Mouse (Mus musculus): ENCODE measurements around the gene Lamtor3. TPM values are rescaled to one million over a fixed set of nuclear protein-coding genes. Genes with fewer than 3 reads are reported as not detected.
A peak's percentile ranks its signal among the peaks of the same experiment; 100 is the strongest.
"Not testable (repeated sequence)": the region's sequence is repeated elsewhere in the genome, so short reads cannot be mapped to it uniquely, and the experiment has no call there.

Gene Lamtor3
- polyA plus RNA-seq, 1 experiment from 2014 or later: 134 TPM

GRCm38 (mm10) chr3:137897685-137898084 lies 20.6 kb upstream of the Lamtor3 start:
- Histone ChIP-seq H3K27ac (no peak overlapping the region), H3K9me3 (no peaks in the 10 kb centered on the region), H3K4me3 (no peak overlapping the region), H3K4me1 (no peaks in the 10 kb centered on the region), H3K4me2 (no peak overlapping the region), H3K36me3 (replicated peaks) (peaks cover 5% of the 10 kb centered on the region; the same call in 1 of the 2 replicates), H3K27me3 (replicated peaks) (no peaks in the 10 kb centered on the region), H3K9ac (no peak overlapping the region)
- ATAC-seq (replicated peaks): no peak
- 91% methylated on average over 5 of the region's 5 CpGs for WGBS

- Histone ChIP-seq H3K4me2 (no peak overlapping the region), H3K27ac (no peak overlapping the region), H3K27me3 (replicated peaks) (no peaks in the 10 kb centered on the region), H3K9ac (no peak overlapping the region), H3K9me3 (no peaks in the 10 kb centered on the region), H3K4me1 (no peaks in the 10 kb centered on the region), H3K36me3 (replicated peaks) (peaks cover 5% of the 10 kb centered on the region; the same call in 1 of the 2 replicates), H3K4me3 (no peak overlapping the region)
- WGBS: 63% methylated on average over 10 of the region's 10 CpGs
- no peak; the same call in 1 of the 2 replicates for ATAC-seq (replicated peaks)
These were observed 18.2 kb upstream of the Lamtor3 start for GRCm38 (mm10) chr3:137900149-137900548.

DNA sequence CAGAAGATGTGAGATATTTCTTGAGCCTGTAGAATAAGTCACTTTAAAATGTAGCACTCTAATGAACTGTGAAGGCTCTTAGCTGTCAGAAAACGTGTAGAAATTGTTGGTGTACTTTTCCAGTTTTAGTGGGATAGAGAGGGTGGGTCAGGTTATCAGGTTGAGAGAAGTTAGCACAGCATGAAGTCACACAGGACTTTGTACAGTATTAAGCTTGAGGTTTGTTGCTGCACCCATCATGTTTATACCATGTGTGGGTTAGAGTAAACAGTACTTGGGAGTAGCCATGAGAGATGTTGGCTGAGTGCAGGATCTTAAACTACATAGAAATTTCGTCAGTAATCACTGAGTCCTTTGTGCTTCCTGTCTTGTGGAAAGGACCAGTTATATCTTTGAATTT lies 5.2 kb upstream of the Lamtor3 start:
- ATAC-seq (replicated peaks): no peak

DNA sequence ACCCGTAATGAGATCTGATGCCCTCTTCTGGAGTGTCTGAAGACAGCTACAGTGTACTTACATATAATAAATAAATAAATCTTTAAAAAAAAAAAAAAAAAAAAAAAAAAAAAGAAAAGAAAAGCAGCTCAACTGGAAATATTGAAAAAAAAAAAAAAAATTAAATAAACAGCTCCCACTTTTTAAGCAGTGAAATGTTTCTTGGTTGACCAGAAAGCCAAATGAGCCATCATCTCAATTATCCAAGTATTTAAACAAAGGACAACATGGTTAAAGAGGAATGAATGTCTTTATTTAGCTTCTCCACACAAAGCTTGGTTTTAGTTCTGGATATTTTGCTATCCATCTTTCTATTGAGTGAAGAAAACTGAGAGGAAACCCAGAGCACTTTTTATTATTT lies 3.7 kb upstream of the Lamtor3 start:
- not testable (repeated sequence) for H3K9me3 ChIP-seq; H3K4me2 ChIP-seq; H3K9ac ChIP-seq; H3K4me3 ChIP-seq; H3K36me3 ChIP-seq (replicated peaks); H3K27me3 ChIP-seq (replicated peaks); H3K27ac ChIP-seq; ATAC-seq (replicated peaks)
- WGBS: no CpG with 5 or more reads among the region's 1 CpGs
- peaks cover 16% of the 10 kb centered on the region for H3K4me1 ChIP-seq

More for the DNA sequence above, 5.2 kb upstream of the Lamtor3 start:
- Histone ChIP-seq H3K27ac (no peak overlapping the region), H3K4me1 (peaks cover 9% of the 10 kb centered on the region), H3K36me3 (replicated peaks) (no peaks in the 10 kb centered on the region), H3K9me3 (no peaks in the 10 kb centered on the region), H3K4me3 (no peak overlapping the region), H3K9ac (no peak overlapping the region), H3K27me3 (replicated peaks) (no peaks in the 10 kb centered on the region), H3K4me2 (no peak overlapping the region)
- WGBS: 64% methylated on average over 2 of the region's 2 CpGs

DNA sequence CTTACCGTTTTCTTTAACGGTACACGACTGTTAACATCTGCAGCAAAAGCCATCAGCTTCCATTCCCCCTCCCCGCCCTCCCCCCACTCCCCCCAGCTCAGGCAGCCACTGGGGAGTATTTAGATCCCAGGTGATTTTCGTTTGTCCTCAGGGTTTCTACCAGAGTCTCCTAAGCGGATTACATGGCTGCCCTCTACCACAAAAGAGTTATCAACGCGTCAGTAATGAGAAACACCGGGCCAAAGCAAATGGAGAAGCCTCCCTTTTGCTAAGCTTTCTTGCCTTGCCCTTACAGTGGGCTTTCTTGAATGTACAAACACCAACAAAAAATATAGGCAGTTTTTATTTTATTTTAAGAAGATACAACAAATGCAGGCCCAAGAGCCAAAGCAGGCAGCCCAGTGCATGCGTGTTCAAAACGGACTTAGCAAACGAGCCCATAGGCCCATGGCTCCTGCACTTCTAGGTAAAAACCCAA lies 573 bp upstream of the Lamtor3 start:
- peak; percentile 81 for ATAC-seq (replicated peaks)
- Histone ChIP-seq H3K9me3 (no peaks in the 10 kb centered on the region), H3K4me3 (peak overlapping the region; percentile 98), H3K9ac (peak overlapping the region; percentile 46), H3K4me2 (peak overlapping the region; percentile 89), H3K4me1 (peaks cover 23% of the 10 kb centered on the region), H3K36me3 (replicated peaks) (peaks cover 4% of the 10 kb centered on the region; the same call in 1 of the 2 replicates), H3K27me3 (replicated peaks) (no peaks in the 10 kb centered on the region), H3K27ac (peak overlapping the region; percentile 88)
- WGBS: 6% methylated on average over 12 of the region's 12 CpGs

- no peaks in the 10 kb centered on the region for H3K9me3 ChIP-seq
- H3K27ac ChIP-seq: peak overlapping the region; percentile 88
- H3K4me3 ChIP-seq: peak overlapping the region; percentile 98
- peaks cover 23% of the 10 kb centered on the region for H3K4me1 ChIP-seq
- H3K36me3 ChIP-seq (replicated peaks): peaks cover 9% of the 10 kb centered on the region; the same call in 1 of the 2 replicates
- H3K4me2 ChIP-seq: peak overlapping the region; percentile 89
- ATAC-seq (replicated peaks): peak; percentile 43
- no peaks in the 10 kb centered on the region for H3K27me3 ChIP-seq (replicated peaks)
- WGBS: 17% methylated on average over 6 of the region's 6 CpGs
- H3K9ac ChIP-seq: peak overlapping the region; percentile 86
These were observed 616 bp downstream of the Lamtor3 start for GRCm38 (mm10) chr3:137918932-137919311.

GRCm38 (mm10) chr3:137919398-137919797 lies 1.1 kb downstream of the Lamtor3 start:
- peak overlapping the region; percentile 86 for H3K9ac ChIP-seq
- no peak for ATAC-seq (replicated peaks)
- peak overlapping the region; percentile 89 for H3K4me2 ChIP-seq
- 91% methylated on average over 7 of the region's 7 CpGs for WGBS
- peak overlapping the region; percentile 98 for H3K4me3 ChIP-seq
- H3K36me3 ChIP-seq (replicated peaks): peaks cover 9% of the 10 kb centered on the region; the same call in 1 of the 2 replicates
- no peaks in the 10 kb centered on the region for H3K9me3 ChIP-seq
- H3K4me1 ChIP-seq: peaks cover 23% of the 10 kb centered on the region
- no peaks in the 10 kb centered on the region for H3K27me3 ChIP-seq (replicated peaks)
- H3K27ac ChIP-seq: no peak overlapping the region

DNA sequence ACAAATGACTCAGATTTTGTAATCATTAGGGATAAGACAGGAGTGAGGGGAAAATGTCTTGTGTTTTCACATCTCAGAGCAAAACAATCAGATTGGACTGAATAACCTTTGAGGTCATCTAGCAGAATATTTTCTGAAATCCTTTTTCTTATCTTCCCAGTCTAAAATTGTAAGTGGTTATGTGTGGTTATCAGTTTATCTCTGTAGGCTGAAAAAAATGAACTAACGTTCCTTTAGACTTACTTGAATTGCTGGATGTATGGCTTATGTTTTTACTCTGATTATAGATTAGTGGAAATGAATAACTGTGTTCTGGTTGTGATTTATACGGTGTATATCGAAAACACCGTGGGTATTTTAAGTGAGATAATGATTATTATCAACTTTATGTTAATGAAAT lies 2.3 kb downstream of the Lamtor3 start:
- WGBS: 96% methylated on average over 4 of the region's 4 CpGs
- H3K27ac ChIP-seq: no peak overlapping the region
- H3K36me3 ChIP-seq (replicated peaks): peaks cover 18% of the 10 kb centered on the region; the same call in 1 of the 2 replicates
- H3K9ac ChIP-seq: no peak overlapping the region
- H3K4me3 ChIP-seq: no peak overlapping the region
- H3K9me3 ChIP-seq: no peaks in the 10 kb centered on the region
- no peak for ATAC-seq (replicated peaks)
- no peak overlapping the region for H3K4me2 ChIP-seq
- peaks cover 23% of the 10 kb centered on the region for H3K4me1 ChIP-seq
- no peaks in the 10 kb centered on the region for H3K27me3 ChIP-seq (replicated peaks)

- WGBS: 90% methylated on average over 4 of the region's 4 CpGs
- H3K9ac ChIP-seq: no peak overlapping the region
- ATAC-seq (replicated peaks): no peak
- no peak overlapping the region for H3K27ac ChIP-seq
- peaks cover 24% of the 10 kb centered on the region for H3K36me3 ChIP-seq (replicated peaks)
- H3K27me3 ChIP-seq (replicated peaks): no peaks in the 10 kb centered on the region
- H3K4me2 ChIP-seq: no peak overlapping the region
- no peak overlapping the region for H3K4me3 ChIP-seq
- peaks cover 4% of the 10 kb centered on the region for H3K4me1 ChIP-seq
- H3K9me3 ChIP-seq: no peaks in the 10 kb centered on the region
These were observed 8.7 kb downstream of the Lamtor3 start for GRCm38 (mm10) chr3:137927010-137927409.

GRCm38 (mm10) chr3:137929940-137930339 lies 11.6 kb downstream of the Lamtor3 start:
- H3K9me3 ChIP-seq: no peaks in the 10 kb centered on the region
- 94% methylated on average over 3 of the region's 3 CpGs for WGBS
- H3K9ac ChIP-seq: no peak overlapping the region
- peaks cover 13% of the 10 kb centered on the region for H3K36me3 ChIP-seq (replicated peaks)
- no peak for ATAC-seq (replicated peaks)
- H3K4me2 ChIP-seq: no peak overlapping the region
- no peaks in the 10 kb centered on the region for H3K4me1 ChIP-seq
- H3K27me3 ChIP-seq (replicated peaks): no peaks in the 10 kb centered on the region
- no peak overlapping the region for H3K4me3 ChIP-seq
- no peak overlapping the region for H3K27ac ChIP-seq

- no peak for ATAC-seq (replicated peaks)
- H3K4me1 ChIP-seq: no peaks in the 10 kb centered on the region
- H3K9ac ChIP-seq: no peak overlapping the region
- H3K27me3 ChIP-seq (replicated peaks): no peaks in the 10 kb centered on the region
- H3K27ac ChIP-seq: no peak overlapping the region
- WGBS: 78% methylated on average over 7 of the region's 7 CpGs
- no peaks in the 10 kb centered on the region for H3K9me3 ChIP-seq
- H3K36me3 ChIP-seq (replicated peaks): peaks cover 4% of the 10 kb centered on the region; the same call in 1 of the 2 replicates
- no peak overlapping the region for H3K4me2 ChIP-seq
- H3K4me3 ChIP-seq: no peak overlapping the region
These were observed 14.4 kb downstream of the Lamtor3 start for GRCm38 (mm10) chr3:137932748-137933147.

DNA sequence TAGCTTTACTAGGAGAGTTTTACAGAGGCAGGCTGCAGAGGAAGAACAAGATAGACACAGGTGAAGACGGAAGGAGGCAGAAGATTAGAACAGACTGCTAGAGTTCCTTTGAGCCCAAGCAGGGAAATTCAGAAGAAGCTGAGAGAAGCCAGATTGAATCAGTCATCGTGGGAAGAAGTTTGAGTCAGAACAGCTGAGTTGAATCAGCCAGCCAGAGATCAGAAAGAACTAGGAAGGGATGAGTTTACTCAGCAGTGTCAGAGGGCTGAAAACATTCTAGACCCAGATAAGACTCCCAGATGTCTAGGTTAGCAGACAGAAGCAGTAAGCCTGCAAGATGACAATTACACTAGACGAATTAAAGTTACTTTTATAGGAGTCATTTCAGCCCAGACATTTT lies 15.7 kb downstream of the Lamtor3 start:
- 86% methylated on average over 3 of the region's 3 CpGs for WGBS
- no peak for ATAC-seq (replicated peaks)
- no peaks in the 10 kb centered on the region for H3K4me1 ChIP-seq
- H3K27me3 ChIP-seq (replicated peaks): no peaks in the 10 kb centered on the region
- 0 out of 2 replicates have a peak, but pooled peaks cover 4% of the 10 kb centered on the region for H3K36me3 ChIP-seq (replicated peaks)
- no peak overlapping the region for H3K9ac ChIP-seq
- no peaks in the 10 kb centered on the region for H3K9me3 ChIP-seq
- no peak overlapping the region for H3K27ac ChIP-seq
- no peak overlapping the region for H3K4me3 ChIP-seq
- no peak overlapping the region for H3K4me2 ChIP-seq
